Mouse (Mus musculus) liver, adult 2 months (tissue): ENCODE measurements around the gene Gak.

ENCODE experiments used
- CTCF ChIP-seq: fragments of 200-500 bp; IDR thresholded peaks from 2 replicates; pipeline ENCODE4 v1.5.1; 2011; ENCODE audit warnings: low read depth, low read length, control low read depth
- POLR2A ChIP-seq: fragments of 200-500 bp; IDR thresholded peaks from 2 replicates; pipeline ENCODE4 v1.6.1; 2011; ENCODE audit warnings: low read length, control low read depth; ENCODE audit not compliant: insufficient read depth; ENCODE audit errors: extremely low read depth

- TF ChIP-seq CTCF = no peak
- no peak for TF ChIP-seq POLR2A
Measured at GRCm38 (mm10) chr5:108556986-108557385, 72.6 kb downstream of the Gak start.
